Mouse (Mus musculus) gastrocnemius, adult 18-20 months (tissue): Measurements from ENCODE around the gene Arl4d. TPM values are rescaled to one million over a fixed set of nuclear protein-coding genes. Genes with fewer than 3 reads are reported as not detected.

Experiments
- total RNA-seq, 2 experiments: library from RNA; stranded (reverse); gene quantifications; 2 replicates each; pipeline ENCODE4 v1.2.3; 2021

Gene Arl4d
- total RNA-seq, 2 experiments from 2014 or later = 6.1 to 23.4 TPM

Other genes starting within 250 kb of the Arl4d start
- 10 to 100 TPM; 22.8 to 25.7 TPM for gene Aarsd1, start 247.9 kb upstream of the Arl4d start, total RNA-seq
- gene Gm27029, start 240.7 kb upstream of the Arl4d start, total RNA-seq = 1 to 10 TPM; 5.5 to 6.8 TPM
- 1 to 10 TPM; 7.5 to 7.7 TPM for gene Rundc1, start 240.5 kb upstream of the Arl4d start, total RNA-seq
- 10 to 100 TPM; 74.3 to 82.6 TPM for gene Ptges3l, start 240.2 kb upstream of the Arl4d start, total RNA-seq
- gene Rpl27, start 223.2 kb upstream of the Arl4d start, total RNA-seq = 10 to 100 TPM; 33.9 to 45.4 TPM
- 1 to 10 TPM; 8.6 to 8.7 TPM for gene Ifi35, start 217.1 kb upstream of the Arl4d start, total RNA-seq
- gene Rnd2, start 200.5 kb upstream of the Arl4d start, total RNA-seq = 1 to 10 TPM; 2.5 to 4.2 TPM
- gene Vat1, start 199.3 kb upstream of the Arl4d start, total RNA-seq = 10 to 100 TPM; 10.8 to 16.1 TPM
- gene Brca1, start 113.6 kb upstream of the Arl4d start, total RNA-seq = under 1 TPM in 1 of 2 experiments, not detected in 1; 0.34 TPM
- gene Nbr1, start 113.4 kb upstream of the Arl4d start, total RNA-seq = 10 to 100 TPM; 63.0 to 66.2 TPM
- 1 to 10 TPM; 1.5 to 2.4 TPM for gene Tmem106a, start 83.3 kb upstream of the Arl4d start, total RNA-seq
- gene Gm11634, start 66.3 kb upstream of the Arl4d start, total RNA-seq = not detected
- 10 to 100 TPM; 30.1 to 31.5 TPM for gene Rdm1, start 38.3 kb upstream of the Arl4d start, total RNA-seq
- gene Dhx8, start 67.4 kb downstream of the Arl4d start, total RNA-seq = 10 to 100 TPM; 13.9 to 14.3 TPM
- gene Etv4, start 119.8 kb downstream of the Arl4d start, total RNA-seq = 1 to 10 TPM; 2.4 to 2.5 TPM
- gene Meox1, start 228.8 kb downstream of the Arl4d start, total RNA-seq = 1 to 10 TPM; 1.3 to 3.8 TPM